Mouse (Mus musculus): Measurements from ENCODE around the gene Palm3.
A peak's percentile ranks its signal among the peaks of the same experiment; 100 is the strongest.
"Not testable (repeated sequence)": the region's sequence is repeated elsewhere in the genome, so short reads cannot be mapped to it uniquely, and the experiment has no call there.

Palm3 gene

DNA sequence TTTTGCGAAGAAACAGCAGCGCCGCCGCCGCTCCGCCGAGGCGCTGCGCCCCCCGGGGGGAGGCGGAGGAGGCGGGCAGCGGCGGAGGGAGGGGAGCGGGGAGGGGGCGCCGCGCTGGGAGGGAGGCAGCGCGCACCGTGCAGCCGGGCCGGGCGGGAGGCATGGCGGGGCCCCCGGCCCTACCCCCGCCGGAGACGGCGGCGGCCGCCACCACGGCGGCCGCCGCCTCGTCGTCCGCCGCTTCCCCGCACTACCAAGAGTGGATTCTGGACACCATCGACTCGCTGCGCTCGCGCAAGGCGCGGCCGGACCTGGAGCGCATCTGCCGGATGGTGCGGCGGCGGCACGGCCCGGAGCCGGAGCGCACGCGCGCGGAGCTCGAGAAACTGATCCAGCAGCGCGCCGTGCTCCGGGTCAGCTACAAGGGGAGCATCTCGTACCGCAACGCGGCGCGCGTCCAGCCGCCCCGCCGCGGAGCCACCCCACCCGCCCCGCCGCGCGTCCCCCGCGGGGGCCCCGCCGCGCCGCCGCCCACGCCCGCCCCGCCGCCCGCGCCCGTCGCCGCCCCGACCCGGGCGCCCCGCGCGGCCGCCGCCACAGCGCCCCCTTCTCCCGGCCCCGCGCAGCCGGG, 23.6 kb upstream of the Palm3 start, which contains the start of gene Samd1:
Gene Samd1 (plus strand): TSS at position 162 of the 631 bp plus-strand sequence.
- DNase-seq (ENCODE audit: low read depth, low spot score), result no peak

DNA sequence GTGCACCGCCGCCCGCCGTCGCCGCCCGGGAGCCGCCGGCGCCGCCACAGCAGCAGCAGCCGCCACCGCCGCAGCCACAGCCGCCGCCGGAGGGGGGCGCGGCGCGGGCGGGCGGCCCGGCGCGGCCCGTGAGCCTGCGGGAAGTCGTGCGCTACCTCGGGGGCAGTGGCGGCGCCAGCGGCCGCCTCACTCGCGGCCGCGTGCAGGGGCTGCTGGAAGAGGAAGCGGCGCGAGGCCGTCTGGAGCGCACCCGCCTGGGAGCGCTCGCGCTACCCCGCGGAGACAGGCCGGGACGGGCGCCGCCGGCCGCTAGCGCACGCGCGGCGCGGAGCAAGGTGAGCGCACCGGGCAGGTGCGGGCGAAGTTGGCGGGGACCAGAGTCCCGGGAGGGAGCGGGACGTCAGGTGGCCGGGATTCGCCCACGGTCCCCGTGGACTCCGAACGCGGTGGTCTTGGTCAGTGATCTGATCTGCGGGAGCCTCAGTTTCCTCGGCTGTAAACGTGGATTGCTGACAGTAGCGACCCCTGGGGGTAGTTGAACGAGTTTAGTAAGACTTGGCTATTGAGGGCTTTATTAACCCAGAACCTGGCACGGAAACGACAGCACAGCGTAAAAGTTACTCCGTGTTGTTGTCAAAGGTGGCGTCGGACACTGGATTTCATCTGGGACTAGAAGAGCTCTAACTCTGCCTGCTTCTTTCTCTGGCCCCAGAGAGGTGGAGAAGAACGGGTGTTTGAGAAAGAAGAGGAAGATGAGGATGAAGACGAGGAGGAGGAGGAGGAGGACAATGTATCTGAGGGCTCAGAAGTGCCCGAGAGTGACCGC, 22.8 kb upstream of the Palm3 start:
- DNase-seq (ENCODE audit: low read depth, low spot score), result peak; percentile 92

DNA sequence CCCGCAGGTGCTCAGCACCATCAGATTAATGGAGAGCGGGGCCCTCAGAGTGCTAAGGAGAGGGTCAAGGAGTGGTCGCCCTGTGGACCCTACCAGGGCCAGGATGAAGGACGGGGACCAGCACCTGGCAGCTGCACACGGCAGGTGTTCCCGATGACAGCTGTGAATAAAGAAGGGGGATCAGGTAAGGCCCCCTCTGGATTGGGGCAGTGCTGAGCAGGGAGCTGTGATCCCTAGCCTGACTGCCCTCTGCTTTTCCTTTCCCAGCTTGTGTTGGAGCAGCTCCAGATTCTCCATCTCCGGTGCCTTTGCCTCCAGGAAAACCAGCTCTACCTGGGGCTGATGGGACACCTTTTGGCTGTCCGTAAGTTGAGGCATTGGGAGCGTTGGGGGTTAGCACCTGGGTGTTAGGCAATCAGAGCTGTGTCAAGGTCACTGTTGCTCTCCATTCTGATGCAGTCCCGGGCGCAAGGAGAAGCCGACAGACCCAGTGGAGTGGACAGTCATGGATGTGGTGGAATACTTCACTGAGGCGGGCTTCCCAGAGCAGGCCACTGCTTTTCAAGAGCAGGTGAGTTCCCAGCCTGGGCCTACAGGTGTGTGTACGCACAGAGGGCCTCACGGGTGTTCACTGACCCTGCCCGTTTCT, 22.1 kb upstream of the Palm3 start:
- no peak for DNase-seq (ENCODE audit: low read depth, low spot score)

DNA sequence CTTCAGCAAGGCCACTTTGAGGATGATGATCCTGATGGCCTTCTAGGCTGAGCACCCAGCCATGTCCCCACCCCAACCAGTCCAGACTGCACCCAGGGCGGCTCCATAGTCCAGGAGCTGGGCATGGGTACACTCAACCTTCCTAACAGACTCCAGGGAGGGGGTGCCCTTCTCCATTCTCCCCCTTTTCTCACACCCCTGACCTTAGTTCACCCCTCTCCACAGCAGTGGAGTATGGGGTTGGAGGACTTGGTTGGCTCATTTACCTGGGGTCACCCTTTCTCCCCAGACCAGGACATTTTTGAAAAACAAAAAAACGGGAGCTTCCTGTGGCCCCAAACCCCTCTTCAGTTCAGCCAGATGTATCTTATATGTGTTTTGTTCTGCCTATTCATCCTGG, 21.4 kb upstream of the Palm3 start:
- DNase-seq (ENCODE audit: low read depth, low spot score), result no peak

DNA sequence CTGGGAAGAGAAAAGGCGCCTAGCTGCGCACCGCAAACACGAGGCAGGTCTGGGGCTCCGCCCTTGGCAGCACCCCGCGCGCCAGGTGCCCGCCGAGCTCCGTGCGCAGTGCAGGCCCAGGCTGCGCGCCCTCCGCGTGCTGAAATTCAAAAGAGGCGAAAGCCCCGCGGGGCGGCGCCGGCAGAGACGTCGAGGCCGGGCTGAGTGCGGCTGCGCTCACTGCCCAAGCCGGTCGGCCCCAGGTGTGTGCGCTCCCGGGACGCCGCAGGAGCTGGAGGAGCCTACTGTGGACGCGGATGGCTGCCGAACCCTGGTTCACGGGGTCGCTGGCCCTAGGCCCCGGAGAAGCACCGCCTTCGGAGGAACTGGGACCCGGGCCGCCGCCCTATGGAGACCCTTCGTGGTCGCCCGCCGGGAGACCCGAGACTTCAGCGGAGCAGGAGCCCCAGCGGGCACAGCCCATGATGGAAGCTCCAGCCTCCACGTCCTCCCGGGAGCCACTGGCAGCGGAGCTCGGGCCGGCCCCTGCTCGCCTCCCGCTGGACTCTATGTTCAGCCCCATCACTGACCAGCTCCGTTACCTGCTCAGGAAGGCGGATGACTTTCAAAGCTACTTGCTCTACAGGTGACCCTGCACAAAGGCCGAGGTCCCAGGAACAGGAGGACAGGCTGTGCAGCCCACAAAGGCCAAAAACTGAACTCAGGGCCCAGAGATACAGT, 19.8 kb upstream of the Palm3 start, which contains the start of gene 1700067K01Rik:
Gene 1700067K01Rik (plus strand): TSS at position 222 of the 720 bp plus-strand sequence.
- peak; percentile 62 for DNase-seq (ENCODE audit: low read depth, low spot score)

DNA sequence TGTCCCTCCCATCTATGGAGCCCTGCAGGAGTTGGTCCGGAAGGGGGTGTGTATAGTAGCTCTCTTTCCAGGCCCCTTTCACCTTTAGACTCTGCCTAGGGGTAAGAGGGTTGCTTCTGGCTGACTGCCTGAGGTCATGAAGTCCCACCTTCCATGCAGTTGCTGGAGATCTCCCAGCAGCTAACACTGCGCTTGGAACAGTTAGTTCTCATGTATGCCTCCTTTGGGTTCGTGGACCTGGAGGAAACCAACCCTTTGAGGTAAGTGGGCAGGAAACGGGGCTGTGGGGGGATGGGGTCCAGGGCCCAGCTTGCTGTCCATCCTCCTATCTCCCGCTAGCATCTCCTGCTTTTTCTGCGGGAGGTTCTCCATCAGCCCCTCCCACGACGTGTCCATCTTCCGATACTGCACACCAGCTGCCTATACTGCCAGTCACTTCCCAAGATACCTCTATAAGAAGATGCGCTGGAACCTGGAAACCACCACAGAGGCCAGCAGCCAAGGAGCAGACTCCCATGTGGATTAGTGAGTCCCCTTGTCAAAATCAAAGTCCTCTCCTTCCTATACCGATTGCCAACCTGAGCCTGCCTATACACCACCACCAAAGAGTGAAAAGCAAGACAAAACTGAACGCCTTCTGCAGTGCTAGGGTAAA, 18.2 kb upstream of the Palm3 start:
- no peak for DNase-seq (ENCODE audit: low read depth, low spot score)

DNA sequence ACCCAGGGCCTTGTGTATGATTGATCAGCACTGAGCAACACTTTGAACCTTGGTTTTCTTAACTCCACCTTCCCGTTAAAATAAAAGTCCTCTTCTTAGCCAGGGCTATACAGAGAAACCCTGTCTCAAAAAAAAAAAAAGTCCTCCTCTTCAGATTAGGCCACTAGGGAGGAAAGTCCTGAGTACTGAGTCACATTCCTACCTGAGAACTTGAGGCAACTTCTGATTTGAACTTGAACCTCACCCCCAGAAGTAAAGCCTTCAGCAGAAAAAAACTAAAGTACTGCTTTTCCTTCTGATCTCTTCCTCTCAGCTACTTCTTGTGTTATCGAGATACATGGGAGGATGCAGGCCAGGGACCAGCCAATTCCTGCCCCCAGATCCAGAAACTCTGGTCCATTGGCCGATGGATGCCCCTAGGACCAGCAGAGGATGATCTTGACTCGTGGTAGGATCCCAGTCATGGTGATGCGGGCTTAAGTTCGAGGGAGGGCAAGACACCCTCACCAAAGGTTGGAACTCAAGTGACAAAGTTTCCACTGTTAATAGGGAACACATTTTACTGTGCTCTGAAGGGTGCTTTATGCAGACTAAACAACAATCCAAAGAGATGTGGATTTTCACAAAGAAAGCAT, 17.5 kb upstream of the Palm3 start:
- DNase-seq (ENCODE audit: low read depth, low spot score), result no peak

DNA sequence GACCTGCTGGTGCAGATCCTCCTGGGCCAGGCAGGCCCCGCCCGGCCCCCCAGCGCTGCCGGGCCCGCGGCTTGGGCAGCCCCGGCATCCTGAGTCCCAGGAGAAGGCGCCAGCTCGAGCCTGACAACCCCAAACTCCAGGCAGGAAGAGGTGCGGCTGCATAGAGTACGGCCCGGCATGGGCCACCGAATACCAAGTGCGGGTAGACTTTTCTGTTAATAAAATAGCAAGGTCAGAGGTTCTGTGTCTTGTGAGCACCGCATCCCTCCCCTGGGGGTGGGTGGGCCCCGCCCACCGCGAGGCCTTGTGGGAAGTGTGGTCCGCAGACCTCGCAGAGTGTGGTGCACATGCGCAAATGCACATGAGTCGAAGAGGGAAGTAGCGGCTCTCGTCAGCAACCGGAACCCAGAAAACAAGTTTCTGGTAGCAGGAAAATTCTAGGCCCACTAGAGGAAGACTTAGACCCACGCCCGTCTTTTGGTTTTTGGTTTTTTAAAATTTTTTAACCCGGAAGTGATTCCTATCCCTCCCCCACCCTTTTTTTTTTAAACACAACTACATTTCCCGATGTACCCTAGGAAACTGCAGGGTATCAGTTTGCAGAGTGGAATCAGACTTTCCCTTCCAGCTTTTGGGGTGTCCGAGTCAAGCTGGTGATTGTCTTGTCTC, 16.6 kb upstream of the Palm3 start:
- peak; percentile 98 for DNase-seq (ENCODE audit: low read depth, low spot score)

DNA sequence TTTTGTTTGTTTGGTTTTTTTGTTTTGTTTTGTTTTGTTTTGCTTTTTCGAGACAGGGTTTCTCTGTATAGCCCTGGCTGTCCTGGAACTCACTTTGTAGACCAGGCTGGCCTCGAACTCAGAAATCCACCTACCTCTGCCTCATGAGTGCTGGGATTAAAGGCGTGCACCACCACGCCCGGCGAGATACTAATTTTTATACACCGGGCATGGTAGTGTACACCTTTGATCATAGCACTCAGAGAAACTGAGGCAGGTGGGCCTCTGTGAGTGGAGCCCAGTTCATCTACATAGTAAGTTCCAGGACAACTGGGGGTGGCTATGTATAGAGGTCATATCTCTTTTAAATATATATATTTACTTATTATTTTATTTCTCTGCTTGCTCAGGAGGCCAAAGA, 15.8 kb upstream of the Palm3 start:
- DNase-seq (ENCODE audit: low read depth, low spot score), result not testable (repeated sequence)

DNA sequence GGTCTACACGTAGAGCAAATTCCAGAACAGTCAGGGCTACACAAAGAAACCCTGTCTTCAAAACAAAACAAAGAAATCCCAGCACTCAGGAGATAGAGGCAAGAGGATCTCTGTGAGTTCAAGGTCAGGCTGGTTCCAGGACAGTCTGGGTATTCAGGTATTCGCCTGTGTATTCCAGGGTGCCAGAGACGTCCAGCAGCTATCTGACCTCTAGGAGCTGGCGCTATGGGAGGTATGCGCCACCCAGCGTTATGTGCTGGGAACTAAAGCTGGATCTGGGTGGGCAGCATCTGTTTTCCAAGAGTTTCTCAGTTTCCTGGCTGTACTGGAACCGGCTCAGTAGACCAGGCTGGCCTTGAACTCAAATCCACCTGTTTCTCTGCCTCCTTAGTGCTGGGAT, 12.9 kb upstream of the Palm3 start:
- peak; percentile 95 for DNase-seq (ENCODE audit: low read depth, low spot score)

DNA sequence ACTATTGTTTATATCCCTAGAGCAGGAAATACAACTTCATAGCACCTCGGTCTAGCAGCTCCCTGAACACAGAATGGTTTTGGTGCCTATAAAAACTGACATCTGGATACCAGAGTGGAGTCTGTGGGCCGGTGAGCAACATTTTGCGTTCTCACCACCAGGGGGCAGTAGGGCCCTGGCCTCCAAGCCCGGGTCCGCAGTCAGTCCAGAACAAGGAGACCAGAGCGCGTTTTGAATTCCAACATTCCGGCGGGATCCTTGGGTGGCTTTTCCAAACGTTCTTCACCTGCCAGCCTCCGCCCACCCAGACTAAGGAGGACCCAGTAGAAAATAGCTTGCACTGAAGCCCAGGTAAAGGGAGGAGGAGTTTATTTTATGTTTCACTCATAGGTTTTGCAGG, 11.4 kb upstream of the Palm3 start:
- peak; percentile 90 for DNase-seq (ENCODE audit: low read depth, low spot score)

DNA sequence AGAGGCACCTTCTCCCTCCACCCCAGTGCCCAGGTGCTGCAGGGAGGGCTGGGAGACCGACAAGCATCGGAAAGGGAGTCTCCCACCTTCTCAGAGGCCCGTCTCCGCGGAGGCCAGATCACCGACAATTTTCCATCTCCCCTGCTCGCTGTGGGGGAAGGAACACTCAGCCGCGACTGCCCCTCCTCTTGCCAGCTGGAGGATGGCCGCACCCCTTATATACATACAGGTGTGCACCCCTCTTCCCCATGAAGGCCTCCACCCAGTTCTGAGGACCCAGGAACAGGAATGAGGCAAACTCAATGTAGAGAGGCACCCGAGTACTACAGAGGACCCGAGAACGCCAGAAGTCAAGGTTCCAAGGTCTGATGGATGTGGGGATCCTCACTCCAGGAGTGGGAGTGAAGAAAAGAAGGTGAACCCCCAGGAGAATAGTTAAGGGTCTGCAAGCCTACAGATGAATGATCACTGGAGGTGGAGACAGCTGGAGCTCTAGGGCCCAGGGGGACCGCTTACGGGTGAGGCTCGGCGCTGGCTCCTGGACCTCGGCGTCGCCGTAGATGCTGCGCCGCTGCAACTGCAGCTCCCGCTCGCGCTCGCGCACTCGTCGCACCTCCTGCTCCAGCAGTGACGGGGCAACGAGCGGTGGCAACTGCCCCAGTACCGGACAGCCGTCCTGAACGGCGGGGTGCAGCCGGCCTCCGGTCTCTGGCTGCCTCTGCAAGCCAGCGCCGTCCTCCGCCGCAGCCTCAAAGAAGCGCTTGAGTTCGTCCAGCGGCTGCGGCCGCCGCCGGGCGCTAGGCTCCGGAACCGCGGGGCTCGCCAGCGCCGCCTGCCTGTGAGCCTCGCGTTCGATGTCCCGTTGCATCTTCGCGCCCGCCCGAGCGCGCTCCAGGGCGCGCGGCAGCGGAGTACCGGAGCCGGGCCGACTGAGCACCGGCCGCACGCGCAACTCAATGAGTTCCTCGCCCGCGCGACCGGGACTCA, 10.4 kb upstream of the Palm3 start:
- DNase-seq (ENCODE audit: low read depth, low spot score), result peak; percentile 59

DNA sequence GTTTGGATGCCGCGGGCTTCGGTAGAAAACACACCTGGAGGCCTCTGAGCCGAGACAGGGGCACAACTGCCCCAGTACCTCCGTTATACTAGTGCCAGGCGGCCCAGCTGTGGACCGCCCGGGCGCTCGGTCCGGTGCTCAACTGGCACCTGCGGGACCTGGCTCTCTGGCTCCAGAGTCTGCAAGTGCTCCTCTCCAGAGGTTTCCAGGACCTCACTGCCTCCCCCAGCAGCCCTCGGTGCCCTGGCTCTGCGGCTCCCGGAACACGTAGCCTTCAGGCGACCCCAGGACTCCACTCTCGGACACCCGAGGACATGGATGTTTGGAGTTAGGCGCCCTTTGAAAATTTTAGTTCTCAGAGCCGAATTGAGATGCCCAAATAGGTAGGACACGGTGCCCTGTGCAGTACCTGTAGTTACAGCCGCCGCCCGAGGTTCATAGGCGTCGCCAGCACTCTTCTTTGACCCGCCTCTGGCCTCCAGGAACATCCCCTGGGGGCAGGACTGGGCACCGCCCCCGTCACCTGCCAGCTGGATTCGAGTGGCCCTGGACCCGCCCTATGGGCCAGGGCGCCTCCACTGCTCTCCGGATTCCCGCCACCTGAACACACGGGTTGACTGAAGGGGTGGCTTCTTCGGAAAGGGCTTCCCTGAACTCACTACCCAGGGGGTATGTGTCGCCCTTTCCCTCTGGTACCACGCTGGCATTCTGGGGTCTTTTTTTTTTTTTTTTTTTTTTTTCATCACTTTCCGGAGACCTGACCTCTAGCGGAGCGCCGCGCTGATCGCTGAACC, 9.4 kb upstream of the Palm3 start, which contains the start of gene 2210011C24Rik:
Gene 2210011C24Rik (minus strand): TSS at position 467 of the 794 bp plus-strand sequence.
- DNase-seq (ENCODE audit: low read depth, low spot score), result peak; percentile 75

DNA sequence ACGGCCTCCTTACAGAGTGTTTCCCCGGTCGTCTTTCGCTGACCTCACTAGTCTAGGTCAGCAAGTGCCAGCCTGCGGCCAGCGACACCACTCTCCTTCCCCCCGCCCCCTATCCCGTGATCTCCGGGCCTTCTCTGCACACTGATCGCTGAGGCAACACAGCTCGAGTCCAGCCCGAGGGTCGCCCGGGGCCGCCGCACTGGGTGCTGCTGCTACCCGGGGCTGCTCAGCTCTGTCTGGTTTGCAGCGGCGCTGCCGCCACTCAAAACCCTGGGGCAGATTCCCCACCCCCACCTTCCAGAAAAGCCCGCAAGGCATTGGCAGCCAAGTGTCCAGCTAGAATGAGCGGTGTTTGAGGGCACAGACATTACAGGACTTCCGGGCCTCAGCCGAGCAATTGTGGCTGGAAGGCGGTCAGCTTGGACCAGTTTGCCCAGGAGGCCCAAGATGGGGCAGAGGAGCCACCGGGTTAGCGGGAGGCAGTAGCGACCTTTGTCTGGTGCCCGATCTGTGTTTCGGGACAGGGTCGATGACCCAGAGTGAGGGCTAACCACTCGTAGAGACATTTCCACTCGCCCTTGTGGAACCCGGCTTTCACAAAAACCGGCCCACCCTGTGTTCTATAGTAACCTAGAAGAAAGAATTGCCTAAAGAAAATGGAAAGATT, 8.6 kb upstream of the Palm3 start:
- DNase-seq (ENCODE audit: low read depth, low spot score), result no peak

DNA sequence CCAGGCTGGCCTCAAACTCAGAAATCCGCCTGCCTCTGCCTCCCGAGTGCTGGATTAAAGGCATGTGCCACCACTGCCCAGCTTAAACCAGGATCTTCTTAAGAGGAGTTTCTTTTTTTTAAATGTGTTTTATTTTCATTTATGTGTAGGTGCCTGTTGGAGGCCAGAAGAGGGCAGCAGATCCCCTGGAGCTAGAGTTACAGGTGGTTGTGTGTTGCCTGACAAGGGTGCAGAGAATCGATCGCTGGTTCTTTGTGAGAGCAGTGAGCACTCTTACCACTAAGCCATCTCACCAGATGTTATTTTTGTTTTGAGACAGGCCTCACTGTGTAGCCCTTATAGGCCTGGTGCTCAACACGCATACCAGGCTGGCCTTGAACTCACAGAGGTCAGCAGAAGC, 5.4 kb upstream of the Palm3 start:
- peak; percentile 62 for DNase-seq (ENCODE audit: low read depth, low spot score)

DNA sequence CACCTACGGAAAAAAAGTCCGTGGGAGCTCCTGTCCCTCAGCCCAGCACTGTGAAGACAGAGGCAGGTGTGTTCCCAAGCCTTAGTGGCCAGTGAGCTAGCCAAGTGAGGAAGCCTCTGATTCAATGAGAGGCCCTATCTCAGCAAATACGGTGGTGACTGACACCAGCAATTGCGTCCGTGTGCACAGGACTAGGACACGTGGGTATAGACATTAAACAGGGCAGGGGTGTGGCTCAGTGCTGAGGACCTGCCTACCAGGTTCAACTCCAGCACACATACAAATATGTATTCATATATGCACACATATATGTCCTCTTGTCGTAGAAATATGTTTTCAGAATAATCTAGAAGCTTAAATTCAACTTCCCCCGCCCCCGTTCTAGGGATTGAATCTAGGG, 1.5 kb upstream of the Palm3 start:
- DNase-seq (ENCODE audit: low read depth, low spot score), result no peak

DNA sequence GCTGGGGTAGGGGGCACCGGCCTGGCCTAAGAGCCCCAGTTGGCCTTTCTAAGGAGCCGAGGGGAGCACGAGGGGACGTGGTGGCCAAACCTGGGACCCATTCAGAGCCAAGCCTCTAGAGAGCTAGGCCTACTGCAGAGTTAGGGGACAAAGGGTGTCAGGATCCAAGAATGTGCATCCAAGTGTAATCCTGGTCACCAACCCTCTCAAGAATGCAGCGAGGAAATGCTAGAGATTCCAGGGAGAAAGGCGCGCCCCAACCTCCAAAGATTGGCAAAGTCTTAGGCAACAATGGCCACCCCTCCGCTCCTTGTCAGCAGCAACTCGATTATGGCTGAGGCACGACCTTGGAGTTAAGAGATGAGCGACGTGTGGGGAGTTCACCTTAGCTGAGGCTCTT, 298 bp downstream of the Palm3 start:
- DNase-seq (ENCODE audit: low read depth, low spot score), result peak; percentile 86

DNA sequence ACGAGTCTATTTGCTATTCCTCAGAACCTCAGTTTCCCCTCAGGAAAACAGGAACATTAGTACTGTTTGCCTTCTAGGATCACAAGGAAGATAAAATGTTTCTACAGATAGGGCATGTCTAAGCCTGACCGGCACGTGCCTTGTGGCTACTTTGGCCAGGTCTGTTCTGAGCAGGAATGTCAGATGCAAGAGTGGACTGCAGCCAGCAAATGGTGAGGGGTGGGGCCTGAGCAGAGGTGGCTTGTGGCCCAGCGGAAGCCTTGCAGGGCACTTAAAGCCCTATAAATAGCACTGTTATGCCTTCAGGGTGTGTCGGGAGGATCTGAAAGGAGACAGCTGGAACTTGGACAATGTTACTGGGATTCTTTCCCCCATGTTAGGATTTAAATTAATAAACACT, 1.8 kb downstream of the Palm3 start:
- DNase-seq (ENCODE audit: low read depth, low spot score), result no peak
